Mouse (Mus musculus) embryonic stem cell, embryonic (primary cell): ENCODE data around the gene Sod1.

Experiments
- CTCF ChIA-PET, 4 experiments: fragments of 300-600 bp in 2 of 4; fragments of 350-600 bp in 2 of 4; sonication (Branson Sonifier 250); formaldehyde crosslinking; loops; one replicate each; lab custom pipeline; 2022; ENCODE audit warnings: inconsistent platforms in 2 of 4; lab: Charles Lee
- POLR2A ChIA-PET, 4 experiments: fragments of 300-600 bp in 2 of 4; fragments of 350-600 bp in 2 of 4; sonication (Branson Sonifier 250); formaldehyde crosslinking; loops; one replicate each; lab custom pipeline; 2022; ENCODE audit warnings: antibody characterized with exemption in 4 of 4, inconsistent platforms in 1 of 4; lab: Charles Lee

Sod1 gene

DNA sequence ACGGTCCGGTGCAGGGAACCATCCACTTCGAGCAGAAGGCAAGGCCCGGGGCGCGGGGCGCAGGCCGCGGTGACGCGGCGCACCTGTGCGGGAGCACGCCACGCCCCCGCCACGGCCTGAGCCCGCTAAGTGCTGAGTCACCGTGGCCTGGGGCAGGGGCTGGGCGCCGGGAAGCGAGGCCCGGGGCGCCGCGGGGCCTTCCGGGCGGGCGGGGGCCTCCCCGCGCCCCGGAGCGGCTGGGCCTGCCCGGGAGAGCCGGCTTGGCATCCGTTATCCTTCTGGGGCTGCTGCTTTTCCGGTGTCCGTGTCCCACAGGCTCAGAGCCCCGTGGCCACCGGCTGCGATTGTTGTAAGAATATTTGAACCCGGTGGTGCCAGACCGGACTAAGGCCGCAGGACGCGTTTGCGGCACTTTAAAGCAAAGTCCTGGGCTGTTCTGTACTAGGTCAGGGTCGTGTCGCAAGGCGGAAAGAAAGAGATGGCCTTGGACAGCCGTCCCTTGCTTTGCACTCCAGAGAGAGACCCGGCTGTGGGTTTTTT, 408 bp downstream of the Sod1 start:
- ChIA-PET CTCF (interaction anchor here in 1 of 4 experiments (0.9 kb wide), 1 partner anchor 35 kb away, joined by 5 read pairs; no protein-coding TSS in a partner anchor), POLR2A (interaction anchor here (0.7 to 3.9 kb wide), 184 partner anchors 8 to 792 kb away, joined by 3 to 119 read pairs (median 5); partner anchors contain the start of genes Tiam1 (in 3 of the 4), Hunk (in 2 of the 4) and Scaf4 (in 2 of the 4))

DNA sequence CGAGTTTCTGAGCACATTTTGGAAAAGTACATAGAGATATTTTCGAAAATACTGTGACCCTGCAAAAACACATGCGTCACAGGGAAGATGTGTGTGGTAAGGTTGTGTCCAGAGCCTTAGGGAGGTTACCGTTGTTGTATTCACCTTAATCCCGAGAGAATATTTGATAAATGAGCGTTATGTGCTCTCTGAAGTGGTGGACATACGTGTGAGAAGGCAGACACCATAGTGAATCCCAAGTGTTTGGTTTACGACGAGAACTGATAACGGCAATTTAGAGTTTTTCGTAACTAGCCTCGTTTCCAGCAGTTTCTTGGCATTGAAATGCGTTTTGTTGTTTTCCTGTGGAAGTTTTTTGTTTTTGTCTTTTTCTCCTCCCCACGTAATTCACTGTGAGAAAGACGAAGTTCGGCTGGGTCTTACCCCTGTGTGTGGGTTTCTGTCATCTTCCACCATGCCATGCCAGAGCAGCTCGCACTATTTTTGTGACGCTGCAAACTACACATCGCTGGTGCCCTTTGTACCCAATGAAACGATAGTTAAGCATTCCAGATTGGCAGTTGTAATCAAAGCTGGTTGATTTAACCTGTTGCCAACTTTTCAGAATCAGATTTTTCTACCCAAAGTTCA, 1.0 kb downstream of the Sod1 start:
- POLR2A ChIA-PET: interaction anchor here in 3 of 4 experiments (0.7 to 6.4 kb wide), 20 partner anchors 8 to 1301 kb away, joined by 3 to 58 read pairs (median 6); partner anchors contain the start of gene Scaf4 (in 1 of the 3)
- CTCF ChIA-PET: no interaction called here

DNA sequence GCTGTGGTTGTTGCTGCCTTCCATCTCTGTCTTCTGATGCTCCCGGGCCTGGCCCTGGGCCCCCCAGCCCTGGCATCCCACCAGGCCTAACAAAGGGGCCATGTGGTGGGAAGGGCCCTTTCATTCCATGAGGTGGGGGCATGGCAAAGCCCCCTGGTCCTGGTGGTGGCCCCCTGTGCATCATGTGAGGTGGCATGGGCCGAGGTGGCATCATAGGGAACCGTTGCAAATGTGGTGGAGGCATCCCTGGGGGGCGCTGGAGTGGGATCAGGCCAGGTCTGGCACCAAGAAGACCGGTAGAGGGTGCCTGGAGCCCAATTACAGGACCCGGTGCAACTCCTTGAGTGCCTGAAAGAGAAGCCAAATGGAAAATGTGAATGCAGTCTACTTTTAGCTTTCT, 9.3 kb downstream of the Sod1 start:
- CTCF ChIA-PET: no interaction called here
- POLR2A ChIA-PET: interaction anchor here in 3 of 4 experiments (0.6 to 5.8 kb wide), 10 partner anchors 7 to 53 kb away, joined by 3 to 46 read pairs (median 8); partner anchors contain the start of gene Sod1 (in 3 of the 3)

DNA sequence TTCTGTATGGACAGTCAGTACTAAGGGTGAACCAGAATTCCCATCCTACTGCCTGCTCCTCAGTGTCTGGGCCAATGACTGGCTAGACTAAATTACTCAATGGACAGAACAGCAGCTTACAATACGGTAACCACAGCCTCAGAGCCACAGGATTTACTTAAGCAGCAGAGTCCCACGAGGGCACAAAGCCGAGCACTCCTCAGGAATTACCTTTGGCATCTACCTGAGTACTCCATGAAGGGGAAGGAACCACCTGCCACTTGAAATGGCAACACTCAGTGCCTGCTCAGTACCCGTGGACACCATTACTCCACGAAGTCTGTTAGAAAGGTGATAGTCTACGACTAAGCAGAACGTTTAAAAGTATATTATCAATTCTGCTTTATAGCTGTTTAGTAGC, 10.7 kb downstream of the Sod1 start:
- ChIA-PET POLR2A (interaction anchor here in 3 of 4 experiments (1.5 to 5.8 kb wide), 7 partner anchors 8 to 13 kb away, joined by 5 to 46 read pairs (median 17); partner anchors contain the start of gene Sod1 (in 3 of the 3)), CTCF (no interaction called here)

DNA sequence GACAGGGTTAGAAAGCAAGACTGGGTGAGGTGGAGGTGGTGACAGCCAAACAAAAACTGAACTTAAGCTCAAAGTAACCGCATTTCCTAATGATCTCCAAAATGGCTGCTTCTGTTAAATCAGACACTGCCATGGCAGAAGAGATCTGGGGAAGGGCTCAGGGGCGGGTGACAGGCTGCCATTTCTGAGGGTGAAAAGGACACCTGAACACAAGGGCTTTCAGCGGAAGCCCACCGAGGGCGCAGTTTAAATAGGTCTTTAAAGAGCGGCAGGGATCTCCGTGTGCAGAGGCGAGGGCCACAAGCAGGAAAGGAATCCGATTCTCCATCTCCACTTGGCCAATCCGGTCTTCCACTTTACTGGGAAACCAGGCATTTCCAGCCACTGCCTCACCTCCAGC, 13.1 kb downstream of the Sod1 start:
- ChIA-PET CTCF (interaction anchor here in 2 of 4 experiments (0.5 to 1.0 kb wide), 2 partner anchors 44 to 1125 kb away, joined by 3 read pairs; no protein-coding TSS in a partner anchor), POLR2A (interaction anchor here (0.6 to 13.5 kb wide), 17 partner anchors 8 to 152 kb away, joined by 3 to 119 read pairs (median 6); partner anchors contain the start of genes Sod1 (in 4 of the 4), Hunk (in 1 of the 4) and Scaf4 (in 1 of the 4))

DNA sequence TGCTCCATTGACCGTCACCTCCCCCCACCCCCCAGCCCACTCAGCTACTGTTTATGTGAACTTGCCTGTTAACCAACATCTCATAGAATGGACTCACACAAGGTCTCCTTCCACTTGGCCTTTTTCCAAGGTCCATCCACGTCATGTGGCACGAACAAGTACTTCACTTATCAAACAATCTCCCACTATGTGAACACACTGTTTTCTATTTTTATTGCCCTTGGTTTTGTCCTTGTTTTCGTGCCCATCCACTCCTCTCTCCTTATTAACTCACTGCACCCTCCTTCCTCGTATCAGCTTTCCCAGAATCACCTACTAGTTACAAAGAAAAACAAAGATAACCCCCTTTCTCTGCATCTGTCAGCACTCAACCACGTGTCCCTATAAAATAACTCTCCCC, 14.1 kb downstream of the Sod1 start:
- ChIA-PET POLR2A (interaction anchor here (0.8 to 13.5 kb wide), 21 partner anchors 8 to 700 kb away, joined by 3 to 119 read pairs (median 6); partner anchors contain the start of genes Sod1 (in 4 of the 4), Cfap298 (in 1 of the 4) and Scaf4 (in 1 of the 4)), CTCF (interaction anchor here in 1 of 4 experiments (1.0 kb wide), 1 partner anchor 43 kb away, joined by 3 read pairs; no protein-coding TSS in a partner anchor)

DNA sequence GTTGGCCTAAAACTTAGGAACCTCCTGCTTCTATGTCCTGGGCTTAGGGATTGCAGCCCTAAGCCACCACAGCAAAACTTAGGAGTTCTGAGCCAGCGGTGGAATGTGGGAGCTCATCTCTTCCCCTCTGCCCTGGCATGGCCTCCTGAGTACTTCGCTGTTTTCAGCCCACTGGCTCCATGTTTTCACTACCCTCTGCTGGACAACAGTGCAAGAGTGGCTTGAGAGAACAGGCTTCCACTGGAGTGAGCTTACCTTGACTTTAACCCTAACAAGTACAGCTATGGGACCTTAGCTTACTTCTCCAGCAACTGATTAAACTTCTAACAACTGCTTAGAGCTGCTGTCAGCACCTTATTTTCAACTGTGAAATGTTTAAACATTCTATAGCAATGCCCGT, 14.6 kb downstream of the Sod1 start:
- POLR2A ChIA-PET: interaction anchor here (0.8 to 13.5 kb wide), 18 partner anchors 9 to 700 kb away, joined by 3 to 119 read pairs (median 6); partner anchors contain the start of genes Sod1 (in 4 of the 4) and Cfap298 (in 1 of the 4)
- CTCF ChIA-PET: interaction anchor here in 1 of 4 experiments (0.5 kb wide), 1 partner anchor 15 kb away, joined by 3 read pairs; no protein-coding TSS in a partner anchor

DNA sequence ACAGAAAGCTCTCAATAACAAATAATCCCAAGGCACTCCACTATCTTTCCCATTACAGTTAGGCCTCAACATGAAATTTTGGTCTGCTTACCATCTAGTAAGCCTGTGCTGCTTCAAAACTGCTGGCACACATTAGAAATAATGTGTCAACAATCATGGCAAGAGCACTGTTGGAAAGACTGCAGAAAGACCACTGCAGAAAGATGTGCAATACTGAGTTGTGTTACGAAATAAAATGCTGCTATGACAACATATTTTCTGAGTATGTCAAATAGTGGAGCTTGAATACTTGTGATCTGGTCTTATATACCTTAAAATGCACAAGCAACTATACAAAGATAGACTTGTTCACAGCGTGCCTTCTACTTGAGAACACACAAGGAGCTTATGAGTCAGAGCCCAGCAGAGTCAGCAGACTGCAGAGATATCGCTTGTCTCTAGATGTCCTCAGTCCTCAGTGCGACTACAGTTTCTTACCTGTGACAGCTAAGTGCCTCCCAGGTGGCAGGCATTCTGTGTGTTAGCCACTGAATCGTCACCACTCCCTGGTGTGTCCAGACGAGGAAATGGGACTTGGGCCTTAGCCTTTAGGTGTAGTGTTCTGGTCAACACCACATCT, 18.7 kb downstream of the Sod1 start:
- CTCF ChIA-PET: interaction anchor here in 1 of 4 experiments (0.6 to 1.4 kb wide), 2 partner anchors 41 to 77 kb away, joined by 3 to 4 read pairs; no protein-coding TSS in a partner anchor
- POLR2A ChIA-PET: interaction anchor here (0.7 to 13.5 kb wide), 13 partner anchors 10 to 210 kb away, joined by 3 to 119 read pairs (median 4); partner anchors contain the start of gene Sod1 (in 3 of the 4)

DNA sequence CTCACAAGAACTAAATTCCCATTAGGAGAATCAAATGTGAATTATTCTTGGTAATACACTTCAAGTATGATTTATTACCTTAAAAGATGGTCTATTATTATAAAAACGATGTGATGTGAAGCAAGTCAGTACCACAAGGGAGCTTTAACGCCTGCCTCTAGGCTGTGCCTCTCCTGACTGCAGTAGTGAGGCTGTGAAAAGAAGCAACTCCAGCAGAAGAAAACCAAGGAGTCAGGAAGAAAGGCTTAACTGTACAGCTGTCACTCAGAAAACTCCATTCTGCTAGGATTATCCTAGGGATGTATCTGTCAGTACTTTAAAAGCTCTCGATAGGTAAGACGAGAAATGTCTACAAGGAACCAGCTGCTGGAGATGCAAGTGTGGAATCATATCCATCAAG, 21.3 kb downstream of the Sod1 start:
- ChIA-PET POLR2A (interaction anchor here in 2 of 4 experiments (1.0 to 13.5 kb wide), 8 partner anchors 8 to 22 kb away, joined by 3 to 119 read pairs (median 21); partner anchors contain the start of gene Sod1 (in 2 of the 2)), CTCF (interaction anchor here in 1 of 4 experiments (1.2 kb wide), 1 partner anchor 54 kb away, joined by 3 read pairs; no protein-coding TSS in a partner anchor)

DNA sequence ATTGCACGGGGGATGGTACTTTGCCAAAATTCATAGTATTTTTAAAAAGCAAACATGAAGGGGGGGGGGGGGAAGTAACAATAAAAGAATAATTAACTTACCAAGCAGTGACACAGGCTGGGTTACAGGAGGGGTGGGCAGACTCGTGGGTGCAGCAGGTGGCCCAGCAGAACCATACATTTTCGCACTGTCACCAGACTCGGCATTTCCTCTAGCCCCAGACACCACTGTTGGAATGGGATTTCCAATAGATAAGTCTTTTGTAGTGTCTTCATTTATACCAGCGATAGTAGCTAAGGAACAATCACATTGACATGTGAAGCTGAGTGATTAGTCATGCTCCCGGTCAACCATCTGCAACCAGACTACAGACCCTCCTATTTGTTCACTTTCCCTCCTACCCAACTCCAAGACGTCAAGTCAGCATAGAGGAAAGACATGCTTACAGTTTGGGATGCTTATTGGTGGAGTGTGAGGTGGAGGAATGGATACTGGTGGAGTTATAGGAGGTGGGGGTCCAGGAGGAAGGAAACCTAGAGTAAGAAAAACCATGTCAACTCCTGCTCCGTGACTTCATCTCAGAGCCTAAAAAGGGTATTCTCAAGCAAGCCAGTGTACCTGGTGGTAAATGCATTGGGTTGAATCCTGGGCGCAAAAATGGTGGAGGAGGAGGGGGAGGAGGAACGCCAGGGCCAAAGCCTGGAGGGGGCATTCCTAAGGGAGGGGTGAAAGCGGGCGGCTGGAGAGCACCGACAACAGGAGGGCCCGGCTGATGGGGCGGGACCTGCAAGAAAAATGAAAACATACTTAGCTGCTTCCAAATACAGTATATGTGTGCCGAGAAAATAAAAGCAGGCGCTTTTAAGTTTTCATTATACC, 22.1 kb downstream of the Sod1 start:
- CTCF ChIA-PET: interaction anchor here in 1 of 4 experiments (1.2 kb wide), 1 partner anchor 55 kb away, joined by 3 read pairs; no protein-coding TSS in a partner anchor
- POLR2A ChIA-PET: interaction anchor here in 3 of 4 experiments (1.0 to 13.5 kb wide), 15 partner anchors 9 to 40 kb away, joined by 3 to 119 read pairs (median 7); partner anchors contain the start of gene Sod1 (in 3 of the 3)

DNA sequence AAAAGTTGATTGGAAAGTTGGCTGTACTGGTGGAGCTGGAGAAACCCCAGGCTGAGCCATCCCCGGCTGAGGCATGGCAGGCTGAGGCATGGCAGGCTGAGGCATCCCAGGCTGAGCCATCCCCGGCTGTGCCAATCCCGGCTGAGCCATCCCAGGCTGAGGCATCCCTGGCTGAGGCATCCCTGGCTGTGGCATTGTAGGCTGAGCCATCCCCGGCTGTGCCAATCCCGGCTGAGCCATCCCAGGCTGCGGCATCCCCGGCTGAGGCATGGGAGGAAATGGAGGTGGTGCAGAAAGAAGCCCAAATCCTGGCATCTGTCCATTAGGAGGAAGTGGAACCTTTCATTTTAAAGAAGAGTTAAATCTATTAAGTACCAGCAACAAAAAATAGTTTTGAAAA, 29.5 kb downstream of the Sod1 start:
- CTCF ChIA-PET: interaction anchor here in 1 of 4 experiments (0.6 kb wide), 1 partner anchor 15 kb away, joined by 3 read pairs; no protein-coding TSS in a partner anchor

DNA sequence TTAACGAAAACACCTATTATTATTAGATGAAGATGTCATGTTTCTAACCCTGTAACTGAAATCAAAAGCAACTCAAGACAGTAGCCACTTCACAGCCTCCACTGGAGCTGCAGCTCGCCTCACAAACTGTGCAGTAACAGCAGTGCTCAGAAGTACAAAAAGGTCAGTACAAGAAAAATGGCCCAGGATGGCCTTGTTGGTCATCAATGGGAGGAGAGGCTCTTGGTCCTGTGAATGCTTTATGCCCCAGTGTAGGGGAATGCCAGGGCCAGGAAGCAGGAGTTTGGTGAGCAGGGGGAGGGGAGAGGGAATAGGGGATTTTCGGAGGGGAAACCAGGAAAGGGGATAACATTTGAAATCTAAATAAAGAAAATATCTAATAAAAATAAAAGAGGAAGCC, 30.7 kb downstream of the Sod1 start:
- POLR2A ChIA-PET: interaction anchor here in 2 of 4 experiments (0.7 to 1.6 kb wide), 6 partner anchors 11 to 369 kb away, joined by 3 to 6 read pairs (median 4); partner anchors contain the start of gene Sod1 (in 2 of the 2)
- CTCF ChIA-PET: interaction anchor here in 1 of 4 experiments (0.8 kb wide), 1 partner anchor 220 kb away, joined by 10 read pairs; no protein-coding TSS in a partner anchor

More for the DNA sequence above, 29.5 kb downstream of the Sod1 start:
- POLR2A ChIA-PET: interaction anchor here in 3 of 4 experiments (0.8 to 1.8 kb wide), 5 partner anchors 23 to 30 kb away, joined by 3 to 6 read pairs (median 4); partner anchors contain the start of gene Sod1 (in 2 of the 3)

DNA sequence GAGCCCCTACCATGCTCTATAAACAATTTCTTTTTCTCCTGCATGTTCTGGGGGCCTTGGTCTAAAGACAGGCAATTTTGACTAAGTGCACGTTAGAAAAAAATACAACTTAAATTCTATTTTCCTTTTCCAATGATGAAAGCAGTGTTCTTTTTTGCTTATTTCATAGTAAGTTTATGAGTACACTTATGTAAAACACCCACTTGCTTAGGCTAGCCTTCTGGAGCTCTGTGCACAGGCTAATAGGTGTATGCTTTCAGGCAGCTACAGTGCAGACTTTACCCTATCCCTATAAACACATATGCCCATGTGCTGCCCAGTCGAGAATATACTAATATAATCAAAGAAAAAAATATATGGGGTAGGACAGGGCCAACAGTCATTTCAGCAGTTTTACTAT, 32.0 kb downstream of the Sod1 start:
- CTCF ChIA-PET: interaction anchor here in 1 of 4 experiments (0.8 to 1.5 kb wide), 2 partner anchors 54 to 66 kb away, joined by 3 to 6 read pairs; no protein-coding TSS in a partner anchor
- POLR2A ChIA-PET: interaction anchor here in 3 of 4 experiments (0.7 to 2.0 kb wide), 12 partner anchors 9 to 33 kb away, joined by 3 to 11 read pairs (median 3); partner anchors contain the start of gene Sod1 (in 3 of the 3)

DNA sequence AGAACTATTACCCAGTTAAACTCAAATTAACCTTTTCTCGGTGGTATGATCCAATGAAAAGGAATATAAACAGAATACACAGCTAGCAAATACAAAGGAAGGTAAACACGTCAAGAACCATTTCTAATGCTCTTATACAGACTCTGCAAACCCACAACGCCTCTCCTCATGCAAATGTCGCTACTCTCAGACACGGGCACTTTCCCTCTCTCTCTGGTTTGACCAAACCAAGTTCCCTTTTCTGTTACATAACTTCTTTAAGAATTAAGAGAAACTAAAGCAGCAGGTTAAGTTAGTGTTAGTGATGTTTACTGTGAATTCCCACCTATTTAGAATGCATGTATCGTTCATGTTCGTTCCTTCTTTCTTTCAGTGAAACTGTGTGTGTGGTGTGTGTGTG, 38.4 kb downstream of the Sod1 start:
- ChIA-PET POLR2A (interaction anchor here in 2 of 4 experiments (0.8 to 2.7 kb wide), 4 partner anchors 14 to 51 kb away, joined by 3 to 11 read pairs (median 4); partner anchors contain the start of gene Sod1 (in 1 of the 2)), CTCF (no interaction called here)

DNA sequence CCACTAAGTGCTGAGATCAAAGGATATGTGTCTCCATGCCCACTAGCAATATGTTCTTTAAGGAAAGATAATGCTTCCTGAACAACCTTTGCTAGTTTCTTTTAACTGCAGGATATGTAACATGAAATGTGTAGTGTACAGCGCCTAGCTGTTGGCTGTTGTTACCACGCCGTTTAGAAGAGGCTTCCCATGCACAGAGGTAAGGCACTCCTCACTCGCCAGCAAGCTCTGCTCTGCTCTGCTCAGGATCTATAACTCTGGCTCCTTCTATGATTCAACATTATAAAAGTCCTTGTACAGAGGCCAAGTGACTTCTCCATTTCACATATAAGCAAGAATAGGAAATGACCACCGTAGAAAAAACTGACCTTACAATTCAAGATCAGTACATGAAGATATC, 39.1 kb downstream of the Sod1 start:
- ChIA-PET POLR2A (interaction anchor here in 2 of 4 experiments (0.8 to 2.7 kb wide), 5 partner anchors 14 to 50 kb away, joined by 3 to 11 read pairs (median 4); partner anchors contain the start of gene Sod1 (in 2 of the 2)), CTCF (no interaction called here)

DNA sequence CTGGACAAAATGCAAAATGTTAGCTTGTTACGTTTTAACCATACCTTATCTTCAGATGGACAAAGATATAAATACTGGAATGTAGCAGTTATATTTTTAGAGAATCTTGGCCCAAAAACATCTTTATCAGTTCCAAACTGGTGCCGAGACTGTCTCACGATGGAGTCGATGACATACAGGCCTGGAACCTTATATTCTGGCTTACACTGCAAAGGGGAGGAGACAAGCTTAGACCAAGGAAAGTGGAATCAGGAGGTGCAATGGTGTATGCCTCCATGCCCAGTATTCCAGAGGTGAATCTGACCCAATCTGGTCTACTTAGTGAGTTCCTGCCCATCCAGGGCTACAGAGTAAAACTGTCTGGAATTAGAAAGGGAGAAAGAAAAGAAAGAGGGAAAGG, 39.5 kb downstream of the Sod1 start:
- ChIA-PET CTCF (no interaction called here), POLR2A (interaction anchor here in 2 of 4 experiments (1.3 to 2.7 kb wide), 4 partner anchors 23 to 50 kb away, joined by 3 to 11 read pairs (median 4); partner anchors contain the start of gene Sod1 (in 2 of the 2))
